Mouse (Mus musculus) limb, embryonic 11.5 days (tissue): Measurements from ENCODE around the gene Cd81. TPM values are rescaled to one million over a fixed set of nuclear protein-coding genes. Genes with fewer than 3 reads are reported as not detected.

Experiments used
- ATAC-seq: fragments of 200-750 bp; cut with Nextera tagmentation; 2 replicates; pipeline ENCODE4 v1.8.0; 2017; ENCODE audit warnings: low read depth; ENCODE audit not compliant: insufficient number of reproducible peaks, low FRiP score, low TSS enrichment
- DNase-seq: peaks from one replicate; pipeline ENCODE4 v3.0.0-alpha.2; 2015; ENCODE audit warnings: low spot score
- H3K27ac ChIP-seq: fragments of 300-500 bp; sonication (generic); replicated peaks from 2 replicates; pipeline ENCODE4 v1.5.1; 2014; ENCODE audit warnings: low read depth, mild to moderate bottlenecking, low read length
- H3K27me3 ChIP-seq: fragments of 300-500 bp; sonication (generic); 2 replicates; pipeline ENCODE4 v1.6.1; 2014; ENCODE audit warnings: mild to moderate bottlenecking, low read length, mixed read lengths; ENCODE audit not compliant: control insufficient read depth, insufficient read depth
- H3K36me3 ChIP-seq: fragments of 300-500 bp; sonication (generic); 2 replicates; pipeline ENCODE4 v1.6.1; 2014; ENCODE audit warnings: mild to moderate bottlenecking, low read length, moderate library complexity, mixed read lengths; ENCODE audit not compliant: control insufficient read depth, insufficient read depth
- H3K4me1 ChIP-seq: fragments of 300-500 bp; sonication (generic); 2 replicates; pipeline ENCODE4 v1.6.1; 2014; ENCODE audit warnings: low read length, mixed read lengths; ENCODE audit not compliant: control insufficient read depth, insufficient read depth
- H3K4me2 ChIP-seq: fragments of 300-500 bp; sonication (generic); 2 replicates; pipeline ENCODE4 v1.6.1; 2014; ENCODE audit warnings: low read depth, mild to moderate bottlenecking, moderate library complexity; ENCODE audit not compliant: severe bottlenecking
- H3K4me3 ChIP-seq: fragments of 300-500 bp; sonication (generic); 2 replicates; pipeline ENCODE4 v1.5.1; 2014; ENCODE audit warnings: low read depth, low read length
- H3K9ac ChIP-seq: fragments of 300-500 bp; sonication (generic); 2 replicates; pipeline ENCODE4 v1.6.1; 2014; ENCODE audit warnings: mild to moderate bottlenecking, low read length
- H3K9me3 ChIP-seq: fragments of 300-500 bp; sonication (generic); 2 replicates; pipeline ENCODE4 v1.6.1; 2016; ENCODE audit warnings: low read length; ENCODE audit not compliant: control insufficient read depth
- WGBS: fragments of 180-500 bp; shearing (Covaris S2); extraction: QIAGEN DNeasy Blood & Tissue Kit; methylation state at CpG from one replicate; pipeline ENCODE4 v1.1.7; 2014; 5-methylcytosine and 5-hydroxymethylcytosine counted together
- polyA plus RNA-seq: library from polyadenylated mRNA; unstranded; fragments of >200 nt; fragmentation: Nextera tagmentation; extraction: Ambion mirVana; gene quantifications from 2 replicates; pipeline ENCODE4 v1.2.1, GENCODE M21; 2014

Cd81 gene
- polyA plus RNA-seq, 1 experiment from 2014 or later: 317 TPM

DNA sequence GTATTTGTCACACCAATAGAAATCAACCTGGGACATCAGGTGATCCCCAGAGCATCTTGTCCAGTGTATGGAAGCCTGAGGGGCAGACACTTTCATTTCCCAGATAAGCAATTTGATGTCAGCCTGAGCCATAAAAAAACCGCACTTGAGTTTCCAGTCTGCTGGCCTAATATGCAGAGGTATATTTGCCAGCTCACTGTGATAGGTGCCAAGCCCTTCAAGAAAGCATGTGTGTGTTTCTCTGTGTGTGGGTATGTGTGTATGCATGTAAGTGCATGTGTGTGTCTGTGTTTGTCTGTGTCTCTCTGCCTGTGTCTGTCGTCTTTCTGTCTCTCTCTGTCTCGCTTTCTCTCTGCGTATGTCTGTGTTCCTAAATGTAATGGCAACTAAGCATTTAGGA, 25.3 kb upstream of the Cd81 start:
- ATAC-seq (no peak), DNase-seq (no peak)

GRCm38 (mm10) chr7:143031816-143032215, 20.7 kb upstream of the Cd81 start:
- DNase-seq: no peak
- no peaks in the 10 kb centered on the region for H3K27me3 ChIP-seq
- no peak for ATAC-seq
- 86% methylated on average over 1 of the region's 1 CpGs for WGBS
- no peak overlapping the region for H3K27ac ChIP-seq
- no peak overlapping the region for H3K4me3 ChIP-seq
- no peaks in the 10 kb centered on the region for H3K9me3 ChIP-seq
- H3K36me3 ChIP-seq: no peaks in the 10 kb centered on the region
- H3K4me2 ChIP-seq: no peak overlapping the region
- no peak overlapping the region for H3K9ac ChIP-seq
- H3K4me1 ChIP-seq: no peaks in the 10 kb centered on the region

More for the DNA sequence above, 25.3 kb upstream of the Cd81 start:
- no peak overlapping the region for H3K4me2 ChIP-seq
- H3K27me3 ChIP-seq: no peaks in the 10 kb centered on the region
- H3K9ac ChIP-seq: no peak overlapping the region
- 93% methylated on average over 4 of the region's 4 CpGs for WGBS
- H3K27ac ChIP-seq: no peak overlapping the region
- H3K4me1 ChIP-seq: no peaks in the 10 kb centered on the region
- H3K4me3 ChIP-seq: no peak overlapping the region
- H3K9me3 ChIP-seq: no peaks in the 10 kb centered on the region
- H3K36me3 ChIP-seq: no peaks in the 10 kb centered on the region

DNA sequence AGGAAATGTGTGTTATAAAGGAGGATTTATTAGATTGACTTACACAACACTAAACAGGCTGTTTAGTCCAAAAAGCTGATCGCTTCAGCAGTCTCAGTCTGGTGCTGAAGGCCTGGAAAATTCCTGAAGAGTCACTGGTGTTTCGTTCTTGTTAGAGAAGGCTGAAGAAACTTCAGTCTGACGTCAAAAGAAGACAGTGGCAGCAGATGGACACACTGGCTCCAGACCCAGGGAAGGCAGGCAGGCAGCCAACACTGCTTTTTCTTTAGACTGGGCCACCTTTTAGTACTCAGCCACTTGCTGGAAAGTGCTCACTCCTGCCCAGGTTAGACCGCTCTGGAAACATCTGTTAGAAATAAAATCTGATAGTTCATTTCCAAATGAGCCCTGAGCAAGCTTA, 19.0 kb upstream of the Cd81 start:
- ATAC-seq (no peak), DNase-seq (no peak)
- no peaks in the 10 kb centered on the region for H3K4me1 ChIP-seq
- H3K4me2 ChIP-seq: no peak overlapping the region
- no peak overlapping the region for H3K4me3 ChIP-seq
- no peak overlapping the region for H3K27ac ChIP-seq
- no peaks in the 10 kb centered on the region for H3K27me3 ChIP-seq
- H3K9ac ChIP-seq: no peak overlapping the region
- WGBS: 88% methylated on average over 4 of the region's 4 CpGs
- no peaks in the 10 kb centered on the region for H3K36me3 ChIP-seq
- H3K9me3 ChIP-seq: no peaks in the 10 kb centered on the region

- Histone ChIP-seq H3K4me1 (no peaks in the 10 kb centered on the region), H3K27me3 (no peaks in the 10 kb centered on the region), H3K4me2 (no peak overlapping the region), H3K27ac (no peak overlapping the region), H3K36me3 (no peaks in the 10 kb centered on the region), H3K4me3 (no peak overlapping the region), H3K9ac (no peak overlapping the region), H3K9me3 (no peaks in the 10 kb centered on the region)
- DNase-seq (no peak), ATAC-seq (no peak)
- WGBS: 93% methylated on average over 2 of the region's 2 CpGs
These were observed 18.4 kb upstream of the Cd81 start for GRCm38 (mm10) chr7:143034112-143034511.

- ATAC-seq (no peak), DNase-seq (no peak)
- H3K4me1 ChIP-seq: no peaks in the 10 kb centered on the region
- no peak overlapping the region for H3K4me3 ChIP-seq
- H3K36me3 ChIP-seq: no peaks in the 10 kb centered on the region
- no peak overlapping the region for H3K4me2 ChIP-seq
- H3K9ac ChIP-seq: no peak overlapping the region
- no peaks in the 10 kb centered on the region for H3K27me3 ChIP-seq
- WGBS: 93% methylated on average over 8 of the region's 8 CpGs
- no peaks in the 10 kb centered on the region for H3K9me3 ChIP-seq
- H3K27ac ChIP-seq: no peak overlapping the region
These were observed 17.8 kb upstream of the Cd81 start for GRCm38 (mm10) chr7:143034519-143035450.

GRCm38 (mm10) chr7:143036787-143037186, 15.8 kb upstream of the Cd81 start:
- H3K9me3 ChIP-seq: no peaks in the 10 kb centered on the region
- H3K4me2 ChIP-seq: no peak overlapping the region
- H3K9ac ChIP-seq: no peak overlapping the region
- H3K4me3 ChIP-seq: no peak overlapping the region
- 87% methylated on average over 3 of the region's 3 CpGs for WGBS
- ATAC-seq (no peak), DNase-seq (no peak)
- H3K4me1 ChIP-seq: no peaks in the 10 kb centered on the region
- H3K27me3 ChIP-seq: no peaks in the 10 kb centered on the region
- no peak overlapping the region for H3K27ac ChIP-seq
- no peaks in the 10 kb centered on the region for H3K36me3 ChIP-seq

DNA sequence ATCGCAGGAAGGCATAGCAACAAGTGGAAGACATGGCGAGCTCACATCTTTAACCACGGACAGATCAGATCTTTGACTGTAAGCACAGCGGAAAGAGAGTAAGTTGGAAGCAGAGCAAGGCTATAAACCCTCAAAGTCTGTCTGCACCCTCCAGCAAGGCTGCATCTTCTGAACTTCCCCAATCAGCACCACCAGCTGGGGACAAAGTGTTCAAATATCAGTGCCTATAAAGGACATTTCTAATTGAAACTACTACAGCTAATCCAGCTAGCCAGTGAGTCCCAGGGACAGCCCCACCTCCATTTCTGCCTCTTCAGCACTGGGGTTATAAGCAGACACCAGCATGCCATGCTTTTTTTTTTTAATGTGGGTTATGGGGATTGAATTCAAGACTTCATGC, 15.2 kb upstream of the Cd81 start:
- no peak overlapping the region for H3K27ac ChIP-seq
- H3K27me3 ChIP-seq: no peaks in the 10 kb centered on the region
- no peaks in the 10 kb centered on the region for H3K4me1 ChIP-seq
- H3K9me3 ChIP-seq: no peaks in the 10 kb centered on the region
- no peaks in the 10 kb centered on the region for H3K36me3 ChIP-seq
- ATAC-seq: no peak
- no peak overlapping the region for H3K9ac ChIP-seq
- no peak for DNase-seq
- WGBS: 93% methylated on average over 4 of the region's 4 CpGs
- H3K4me2 ChIP-seq: no peak overlapping the region
- H3K4me3 ChIP-seq: no peak overlapping the region

- WGBS: 89% methylated on average over 3 of the region's 3 CpGs
- H3K4me3 ChIP-seq: no peak overlapping the region
- H3K4me2 ChIP-seq: no peak overlapping the region
- no peaks in the 10 kb centered on the region for H3K27me3 ChIP-seq
- H3K4me1 ChIP-seq: no peaks in the 10 kb centered on the region
- H3K9me3 ChIP-seq: no peaks in the 10 kb centered on the region
- H3K36me3 ChIP-seq: no peaks in the 10 kb centered on the region
- ATAC-seq (no peak), DNase-seq (no peak)
- no peak overlapping the region for H3K9ac ChIP-seq
- no peak overlapping the region for H3K27ac ChIP-seq
These were observed 14.2 kb upstream of the Cd81 start for GRCm38 (mm10) chr7:143038174-143038931.
